Mouse (Mus musculus) adrenal gland, postnatal 0 days (tissue): ENCODE data around the gene Olfr13. TPM values are rescaled to one million over a fixed set of nuclear protein-coding genes. Genes with fewer than 3 reads are reported as not detected.

ENCODE experiments used
- polyA plus RNA-seq: library from polyadenylated mRNA; unstranded; fragments of >200 nt; fragmentation: Nextera tagmentation; extraction: Ambion mirVana; gene quantifications from 2 replicates; pipeline ENCODE4 v1.2.1, GENCODE M21; 2015

Gene Olfr13
- polyA plus RNA-seq = not detected in 2 replicates

DNA sequence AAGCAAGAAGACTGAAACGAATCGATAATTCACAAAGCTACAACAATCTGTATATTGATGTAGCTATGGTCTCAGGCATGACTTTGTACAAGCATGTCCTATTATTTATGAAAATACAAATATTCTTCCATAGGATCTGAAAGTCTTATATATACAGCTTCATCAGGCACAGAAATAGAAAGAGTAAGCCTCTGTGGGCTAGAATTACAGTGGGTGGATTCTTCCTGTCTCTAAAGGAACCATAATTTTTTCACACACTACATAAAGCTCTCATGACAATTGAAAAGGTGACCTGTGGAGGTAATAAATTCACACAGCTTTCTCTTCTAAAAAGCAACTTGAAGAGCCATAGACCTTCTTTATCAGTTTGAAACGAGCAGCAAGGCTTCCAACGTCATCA lies at the start of gene Olfr13:
Olfr13 (plus strand) TSS at position 301 of the 400 bp plus-strand sequence.

GRCm38 (mm10) chr6:43146267-43146666 lies 25.7 kb upstream of the Olfr13 start, which contains the start of gene Olfr237-ps1:
Gene Olfr237-ps1 (plus strand): TSS chr6:43146567.

DNA sequence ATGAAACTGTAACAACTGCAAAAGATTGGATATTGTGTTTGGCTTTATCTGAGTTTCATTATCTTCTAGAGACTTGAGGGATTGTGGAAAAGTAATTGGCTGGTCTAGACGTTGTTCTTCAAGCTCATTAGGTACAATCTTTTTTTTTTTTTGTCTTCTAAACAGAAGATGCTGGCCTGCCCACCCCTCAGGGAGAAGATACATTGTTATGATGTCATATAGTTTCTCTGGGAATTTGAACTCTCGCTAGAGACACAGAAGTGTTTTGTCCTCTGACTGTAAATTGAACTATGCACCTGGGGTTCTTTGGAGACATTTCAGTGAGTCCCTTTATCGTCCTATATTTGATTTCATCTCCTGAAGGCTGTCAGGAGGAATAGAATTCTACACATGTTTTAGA lies 9.0 kb upstream of the Olfr13 start, which contains the start of gene Olfr437:
Olfr437 (plus strand) TSS at position 301 of the 400 bp plus-strand sequence.

DNA sequence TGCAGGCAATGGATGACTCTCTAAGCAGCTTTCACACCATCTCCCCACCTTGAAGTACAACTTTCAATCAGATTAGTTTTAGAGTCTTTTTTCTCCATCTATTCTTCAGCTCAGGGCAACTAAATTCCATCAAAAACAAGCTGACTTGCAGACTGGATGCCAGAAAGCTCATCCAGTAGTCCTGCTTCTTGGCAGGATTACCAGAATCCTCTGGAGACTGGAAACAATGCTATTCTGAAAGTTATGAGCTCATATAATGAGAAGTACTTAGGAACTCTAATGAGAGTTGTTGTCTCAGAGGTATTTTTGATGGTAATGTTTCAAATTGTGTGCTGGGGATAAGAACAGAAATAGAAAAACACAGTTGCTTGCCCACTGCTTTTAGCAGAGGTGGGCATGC lies 24.8 kb downstream of the Olfr13 start, which contains the start of gene Olfr435:
Olfr435 (plus strand) TSS at position 366 of the 400 bp plus-strand sequence.

DNA sequence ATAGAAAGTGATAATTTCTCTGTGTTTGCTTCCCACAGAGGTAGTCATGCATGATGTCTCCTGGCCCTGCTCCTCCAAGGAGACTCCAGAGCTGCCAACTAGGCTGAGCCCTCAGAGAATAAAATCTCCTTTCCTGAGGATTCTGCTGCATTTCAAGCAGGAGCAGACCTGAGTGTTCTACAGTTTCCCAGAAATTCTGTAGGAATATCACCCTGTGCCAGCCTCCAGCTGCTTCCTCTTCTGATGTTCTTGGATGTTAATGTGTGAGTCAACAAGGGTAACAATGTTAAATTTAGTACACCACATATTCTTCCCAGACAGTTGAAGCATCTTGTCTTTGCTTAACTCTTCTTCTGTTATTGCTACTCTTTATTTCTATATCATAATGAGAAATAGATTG lies 40.9 kb downstream of the Olfr13 start, which contains the start of gene Olfr434:
Olfr434 (plus strand) TSS at position 149 of the 400 bp plus-strand sequence.

Other genes starting within 250 kb of the Olfr13 start
- not detected in 2 replicates for gene Olfr444, start 223.1 kb upstream of the Olfr13 start, polyA plus RNA-seq
- not detected in 2 replicates for gene Olfr441, start 65.8 kb upstream of the Olfr13 start, polyA plus RNA-seq
- not detected in 2 replicates for gene Olfr237-ps1, start 25.6 kb upstream of the Olfr13 start, polyA plus RNA-seq
- gene Olfr437, start 8.9 kb upstream of the Olfr13 start, polyA plus RNA-seq = not detected in 2 replicates
- gene Olfr435, start 25.0 kb downstream of the Olfr13 start, polyA plus RNA-seq = not detected in 2 replicates
- gene Olfr434, start 40.9 kb downstream of the Olfr13 start, polyA plus RNA-seq = not detected in 2 replicates
- gene Olfr47, start 59.4 kb downstream of the Olfr13 start, polyA plus RNA-seq = not detected in 2 replicates
- 2.3 and 4.1 TPM in 2 replicates for gene Arhgef5, start 93.4 kb downstream of the Olfr13 start, polyA plus RNA-seq
- gene Nobox, start 137.4 kb downstream of the Olfr13 start, polyA plus RNA-seq = 0.19 TPM in 1 of 2 replicates, not detected in the other